Mouse (Mus musculus): ENCODE data around the gene Zdhhc13. TPM values are rescaled to one million over a fixed set of nuclear protein-coding genes. Genes with fewer than 3 reads are reported as not detected.

Gene Zdhhc13
- polyA plus RNA-seq, 1 experiment: 11.2 TPM

DNA sequence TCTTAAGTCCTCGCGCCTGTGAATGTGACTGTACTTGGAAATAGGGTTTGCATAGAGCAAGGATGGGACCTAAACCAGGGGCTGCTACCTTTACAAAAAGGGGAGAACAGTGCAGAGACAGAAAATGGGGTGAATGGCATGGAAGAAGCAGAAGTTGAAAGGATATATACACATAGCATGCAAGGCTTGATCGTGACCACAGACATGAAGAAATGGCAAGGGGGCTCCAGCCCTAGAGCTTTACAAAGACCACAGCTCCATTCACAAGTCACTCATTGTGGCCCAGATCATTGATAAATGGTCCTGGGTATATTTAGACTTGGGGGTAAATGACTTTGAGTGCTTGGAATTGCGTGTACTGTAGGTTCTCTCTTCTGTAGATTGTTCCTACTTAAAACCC lies 6.4 kb upstream of the Zdhhc13 start:
- no peak for DNase-seq
- Histone ChIP-seq H3K4me1 (ENCODE audit: control insufficient read depth, insufficient read depth, low read length) (no peaks in the 10 kb centered on the region), H3K4me3 (replicated peaks; ENCODE audit: extremely low read depth, low read depth, low read length) (no peak overlapping the region)
- TF ChIP-seq CTCF (IDR thresholded peaks at IDR 0.05; ENCODE audit: insufficient read depth, low read length): no peak
- TF ChIP-seq POLR2A (IDR thresholded peaks at IDR 0.05; ENCODE audit: borderline replicate concordance, extremely low read depth, low read depth, low read length): no peak
- 75% methylated on average over 4 of the region's 4 CpGs for WGBS

DNA sequence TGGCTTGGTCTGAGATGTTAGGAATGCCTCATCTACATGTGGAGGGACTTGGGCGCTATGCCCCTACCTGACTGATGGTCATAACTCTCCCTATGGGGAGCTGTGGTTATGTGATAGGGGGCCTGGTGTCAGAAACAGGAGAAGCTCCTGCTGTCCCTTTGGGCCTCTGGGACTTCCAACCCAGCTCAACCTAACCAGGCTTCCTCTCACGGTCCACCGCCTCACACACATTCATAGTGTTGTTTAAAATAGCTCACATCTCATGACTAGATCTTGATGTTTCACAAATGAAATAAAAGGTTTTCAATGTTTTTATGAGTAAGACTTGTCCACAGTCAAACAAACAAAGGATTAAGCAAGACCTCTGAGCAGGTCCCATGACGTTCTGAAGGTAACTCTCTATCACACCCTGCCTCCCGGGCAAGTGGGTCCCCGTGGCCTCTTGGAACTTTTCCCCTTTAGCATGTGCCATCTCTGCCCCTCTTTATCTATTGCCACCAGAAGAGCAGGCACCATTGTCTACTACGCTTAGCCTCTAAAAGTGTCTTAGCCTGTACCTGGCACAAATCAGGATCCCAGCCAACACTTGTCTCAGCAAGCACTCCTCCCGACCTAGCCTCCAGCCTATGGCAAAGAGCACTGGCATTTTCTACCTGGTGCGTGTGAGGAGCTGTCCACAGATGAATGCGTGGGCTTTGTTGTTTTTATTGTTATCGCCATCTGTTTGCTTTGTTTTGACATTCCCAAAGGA lies 3.9 kb upstream of the Zdhhc13 start:
- H3K4me3 ChIP-seq (replicated peaks; ENCODE audit: extremely low read depth, low read depth, low read length): no peak overlapping the region
- TF ChIP-seq POLR2A (IDR thresholded peaks at IDR 0.05; ENCODE audit: borderline replicate concordance, extremely low read depth, low read depth, low read length): no peak
- TF ChIP-seq CTCF (IDR thresholded peaks at IDR 0.05; ENCODE audit: insufficient read depth, low read length): no peak
- DNase-seq: no peak
- 72% methylated on average over 11 of the region's 11 CpGs for WGBS
- H3K4me1 ChIP-seq (ENCODE audit: control insufficient read depth, insufficient read depth, low read length): no peaks in the 10 kb centered on the region

DNA sequence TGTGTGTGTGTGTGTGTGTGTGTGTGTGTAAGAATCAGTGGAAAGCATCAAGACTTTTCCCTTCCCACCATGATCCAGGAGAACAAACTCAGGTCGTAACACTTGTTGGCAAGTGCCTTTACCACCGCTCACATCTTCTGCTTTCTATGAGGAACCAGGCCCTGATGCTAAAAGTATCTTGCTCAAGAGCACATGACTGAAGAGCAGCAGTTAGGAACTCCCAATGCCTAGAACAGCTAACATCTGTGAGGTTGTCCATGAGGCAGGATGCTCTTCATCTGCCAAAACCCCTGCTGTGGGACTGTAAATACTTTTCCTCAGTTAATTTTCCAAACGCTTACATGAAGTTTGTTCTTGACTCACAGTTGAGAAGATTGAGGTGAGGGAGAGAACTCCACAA lies 455 bp upstream of the Zdhhc13 start:
- DNase-seq: no peak
- TF ChIP-seq POLR2A (IDR thresholded peaks at IDR 0.05; ENCODE audit: borderline replicate concordance, extremely low read depth, low read depth, low read length): no peak
- no peak for TF ChIP-seq CTCF (IDR thresholded peaks at IDR 0.05; ENCODE audit: insufficient read depth, low read length)
- Histone ChIP-seq H3K4me3 (replicated peaks; ENCODE audit: extremely low read depth, low read depth, low read length) (peak overlapping the region; percentile 2), H3K4me1 (ENCODE audit: control insufficient read depth, insufficient read depth, low read length) (no peaks in the 10 kb centered on the region; the same call in 1 of the 2 replicates)
- WGBS: 66% methylated on average over 3 of the region's 3 CpGs

DNA sequence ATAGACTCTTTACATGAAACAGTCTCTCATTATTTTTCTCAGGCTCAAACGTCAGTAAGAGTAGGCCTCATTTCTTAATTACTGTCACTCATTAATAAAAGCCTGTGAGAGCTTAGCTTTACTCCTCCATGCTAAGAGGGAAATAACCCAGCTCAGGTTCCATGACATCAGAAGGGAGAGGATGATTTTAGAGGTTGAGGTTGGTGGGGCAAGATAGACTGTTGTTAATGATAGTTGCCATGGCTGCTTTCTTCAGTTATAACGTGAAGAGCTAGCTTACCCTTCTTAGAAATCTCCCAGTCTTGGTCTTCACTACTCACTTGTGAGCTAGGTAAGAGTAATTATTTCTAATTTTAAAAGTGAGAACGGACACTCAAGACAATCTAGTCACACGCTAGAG lies 1.3 kb downstream of the Zdhhc13 start:
- H3K4me1 ChIP-seq (ENCODE audit: control insufficient read depth, insufficient read depth, low read length): no peaks in the 10 kb centered on the region; the same call in 1 of the 2 replicates
- 74% methylated on average over 4 of the region's 4 CpGs for WGBS
- DNase-seq: no peak
- no peak overlapping the region for H3K4me3 ChIP-seq (replicated peaks; ENCODE audit: extremely low read depth, low read depth, low read length)
- TF ChIP-seq POLR2A (IDR thresholded peaks at IDR 0.05; ENCODE audit: borderline replicate concordance, extremely low read depth, low read depth, low read length) (no peak), CTCF (IDR thresholded peaks at IDR 0.05; ENCODE audit: insufficient read depth, low read length) (no peak)

DNA sequence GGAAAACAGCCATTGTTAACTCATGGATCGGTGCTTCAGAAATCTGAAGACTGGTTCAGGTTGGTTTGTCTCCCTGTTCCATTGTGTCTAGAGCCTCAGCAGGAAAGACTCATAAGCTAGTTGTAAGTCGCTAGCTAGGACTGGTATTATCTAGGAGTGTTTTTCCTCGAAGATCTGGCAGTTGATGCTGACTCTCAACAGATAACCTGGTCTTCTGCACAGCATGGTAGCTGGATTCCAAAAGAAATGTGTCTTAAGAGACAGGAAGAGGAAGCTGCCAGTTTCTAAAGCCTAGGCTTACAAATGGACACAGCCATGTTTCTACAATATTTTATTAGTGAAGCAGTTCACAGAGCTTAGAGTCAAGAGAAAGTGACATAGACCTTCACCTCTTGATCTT lies 2.6 kb downstream of the Zdhhc13 start:
- H3K4me3 ChIP-seq (replicated peaks; ENCODE audit: extremely low read depth, low read depth, low read length): no peak overlapping the region
- H3K4me1 ChIP-seq (ENCODE audit: control insufficient read depth, insufficient read depth, low read length): no peaks in the 10 kb centered on the region; the same call in 1 of the 2 replicates
- 85% methylated on average over 3 of the region's 3 CpGs for WGBS
- DNase-seq: no peak
- TF ChIP-seq CTCF (IDR thresholded peaks at IDR 0.05; ENCODE audit: insufficient read depth, low read length): no peak

DNA sequence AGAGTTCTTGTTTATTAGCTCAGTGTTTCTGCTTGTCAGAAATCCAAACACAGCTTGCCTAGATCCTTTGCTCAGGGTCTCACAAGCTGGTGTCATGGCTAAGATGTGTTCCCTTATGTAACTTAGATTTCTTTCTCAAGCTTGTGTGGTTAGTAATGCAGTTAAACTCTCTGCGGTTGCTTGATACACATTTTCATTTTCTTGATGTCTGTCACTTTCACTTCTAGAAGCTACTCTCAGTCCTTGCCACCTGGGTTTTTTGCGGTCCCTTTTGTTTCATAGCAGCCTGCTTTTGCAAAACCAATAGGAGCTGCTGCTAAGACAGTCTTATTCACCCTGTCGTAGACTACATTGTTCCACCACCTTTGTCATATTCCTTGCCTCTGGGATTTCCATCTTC lies 6.3 kb downstream of the Zdhhc13 start:
- DNase-seq: no peak

DNA sequence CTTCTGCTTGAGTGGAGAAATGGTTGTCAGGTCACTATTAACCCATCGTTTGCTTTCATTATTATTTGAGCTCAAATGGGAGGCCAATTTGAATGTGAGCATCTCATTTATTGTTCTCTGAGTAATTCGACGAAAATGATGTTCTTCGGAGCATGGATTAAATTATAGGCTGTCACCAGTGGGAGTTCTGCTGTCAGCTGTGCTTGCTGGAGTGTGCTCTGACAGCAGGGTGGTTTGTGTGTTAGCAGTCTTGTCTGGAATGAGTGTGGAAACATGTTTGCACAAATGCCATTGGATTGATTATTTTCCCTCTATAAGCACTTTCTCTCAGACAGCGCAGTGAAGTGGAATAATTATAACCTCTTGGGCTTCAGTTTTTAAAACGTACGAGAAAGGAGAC lies 14.6 kb downstream of the Zdhhc13 start:
- TF ChIP-seq POLR2A (IDR thresholded peaks at IDR 0.05; ENCODE audit: borderline replicate concordance, extremely low read depth, low read depth, low read length) (no peak), CTCF (IDR thresholded peaks at IDR 0.05; ENCODE audit: insufficient read depth, low read length) (no peak)
- WGBS: 83% methylated on average over 7 of the region's 7 CpGs

More for the DNA sequence above, 6.3 kb downstream of the Zdhhc13 start:
- TF ChIP-seq CTCF (IDR thresholded peaks at IDR 0.05; ENCODE audit: insufficient read depth, low read length) (no peak), POLR2A (IDR thresholded peaks at IDR 0.05; ENCODE audit: borderline replicate concordance, extremely low read depth, low read depth, low read length) (no peak)
- H3K4me1 ChIP-seq (ENCODE audit: control insufficient read depth, insufficient read depth, low read length): no peaks in the 10 kb centered on the region; the same call in 1 of the 2 replicates
- no peak overlapping the region for H3K4me3 ChIP-seq (replicated peaks; ENCODE audit: extremely low read depth, low read depth, low read length)
- WGBS: 72% methylated on average over 3 of the region's 3 CpGs

DNA sequence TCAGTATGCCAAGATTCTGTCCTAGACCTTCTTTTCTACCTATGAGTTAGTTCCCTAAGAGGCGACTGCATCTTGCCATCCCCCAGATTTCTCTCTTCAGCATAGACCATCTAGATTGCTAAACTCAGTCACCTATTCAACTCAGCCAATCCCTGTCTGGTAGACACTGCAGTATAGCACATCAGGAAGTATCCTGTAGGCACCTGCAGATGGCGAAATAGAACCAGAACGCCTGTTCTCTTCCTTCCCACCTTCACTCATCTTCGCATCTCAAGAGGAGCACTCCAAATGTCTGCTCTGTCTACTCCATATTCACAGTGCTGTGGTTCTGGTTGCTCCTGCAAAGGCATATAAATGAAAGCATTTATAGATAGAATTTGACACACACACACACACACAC lies 17.8 kb downstream of the Zdhhc13 start:
- TF ChIP-seq POLR2A (IDR thresholded peaks at IDR 0.05; ENCODE audit: borderline replicate concordance, extremely low read depth, low read depth, low read length) (no peak), CTCF (IDR thresholded peaks at IDR 0.05; ENCODE audit: insufficient read depth, low read length) (no peak)
- Histone ChIP-seq H3K4me1 (ENCODE audit: control insufficient read depth, insufficient read depth, low read length) (no peaks in the 10 kb centered on the region), H3K4me3 (replicated peaks; ENCODE audit: extremely low read depth, low read depth, low read length) (no peak overlapping the region)
- WGBS: 95% methylated on average over 4 of the region's 4 CpGs
- DNase-seq: no peak

More for the DNA sequence above, 14.6 kb downstream of the Zdhhc13 start:
- Histone ChIP-seq H3K4me1 (ENCODE audit: control insufficient read depth, insufficient read depth, low read length) (no peaks in the 10 kb centered on the region), H3K4me3 (replicated peaks; ENCODE audit: extremely low read depth, low read depth, low read length) (no peak overlapping the region)
- DNase-seq: no peak

DNA sequence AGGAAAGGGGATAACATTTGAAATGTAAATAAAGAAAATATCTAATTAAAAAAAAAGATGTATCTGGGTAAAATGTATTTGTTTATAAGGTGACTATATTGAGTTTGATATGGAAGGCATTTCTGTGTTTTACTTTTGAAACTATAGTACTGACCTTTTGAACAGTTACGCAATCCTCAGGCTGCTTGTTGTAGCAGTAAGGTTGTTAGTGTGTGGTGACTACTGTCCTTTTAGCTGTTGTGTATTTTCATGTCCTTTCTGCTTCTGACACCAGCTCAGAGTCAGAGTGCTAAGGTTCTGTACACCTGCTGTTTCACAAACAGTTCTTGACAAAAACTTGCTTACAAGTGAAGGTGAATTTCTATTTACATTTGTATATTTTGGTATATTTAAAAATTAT lies 21.8 kb downstream of the Zdhhc13 start:
- 97% methylated on average over 1 of the region's 1 CpGs for WGBS
- H3K4me3 ChIP-seq (replicated peaks; ENCODE audit: extremely low read depth, low read depth, low read length): no peak overlapping the region
- no peaks in the 10 kb centered on the region for H3K4me1 ChIP-seq (ENCODE audit: control insufficient read depth, insufficient read depth, low read length)
- TF ChIP-seq POLR2A (IDR thresholded peaks at IDR 0.05; ENCODE audit: borderline replicate concordance, extremely low read depth, low read depth, low read length): no peak
- TF ChIP-seq CTCF (IDR thresholded peaks at IDR 0.05; ENCODE audit: insufficient read depth, low read length): no peak
- no peak for DNase-seq

DNA sequence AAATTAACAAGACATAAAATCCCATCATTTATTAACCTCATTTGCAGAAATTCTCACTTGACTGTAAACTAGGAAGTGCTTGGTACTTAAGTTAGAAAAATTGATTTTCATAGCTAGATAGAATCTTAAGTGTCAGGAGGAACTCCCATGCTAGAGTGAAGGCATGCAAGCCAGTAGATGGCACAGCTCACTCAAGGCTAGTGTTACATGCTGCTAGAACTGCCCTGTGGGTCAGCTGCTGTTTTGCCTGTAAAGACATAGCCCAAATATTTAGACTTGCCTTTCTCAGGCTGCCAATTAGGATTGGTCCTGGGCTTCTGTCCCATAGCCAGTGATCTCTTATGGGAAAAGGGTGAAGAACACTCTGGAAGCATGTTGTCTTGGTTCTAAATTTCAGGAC lies 23.6 kb downstream of the Zdhhc13 start:
- TF ChIP-seq POLR2A (IDR thresholded peaks at IDR 0.05; ENCODE audit: borderline replicate concordance, extremely low read depth, low read depth, low read length): no peak
- no peaks in the 10 kb centered on the region for H3K4me1 ChIP-seq (ENCODE audit: control insufficient read depth, insufficient read depth, low read length)
- no peak overlapping the region for H3K4me3 ChIP-seq (replicated peaks; ENCODE audit: extremely low read depth, low read depth, low read length)
- no peak for DNase-seq
